Mouse (Mus musculus): Measurements from ENCODE around the gene Tigit. TPM values are rescaled to one million over a fixed set of nuclear protein-coding genes. Genes with fewer than 3 reads are reported as not detected.

The Tigit gene
- polyA plus RNA-seq, 1 experiment = 0.18 TPM

- 85% methylated on average over 5 of the region's 5 CpGs for whole genome bisulfite sequencing
- Histone ChIP-seq H3K4me3 (replicated peaks; ENCODE audit: extremely low read depth, low read depth, low read length) (no peak overlapping the region), H3K4me1 (ENCODE audit: control insufficient read depth, insufficient read depth, low read length) (peaks cover 6% of the 10 kb centered on the region; the same call in 1 of the 2 replicates)
- no peak for DNase-seq
- TF ChIP-seq CTCF (IDR thresholded peaks at IDR 0.05; ENCODE audit: insufficient read depth, low read length) = no peak
- TF ChIP-seq POLR2A (IDR thresholded peaks at IDR 0.05; ENCODE audit: borderline replicate concordance, extremely low read depth, low read depth, low read length) = no peak
Measured at GRCm38 (mm10) chr16:43625956-43626355, 38.0 kb downstream of the Tigit start.

- 73% methylated on average over 2 of the region's 2 CpGs for WGBS
- DNase-seq = no peak
- H3K4me1 ChIP-seq (ENCODE audit: control insufficient read depth, insufficient read depth, low read length) = peaks cover 6% of the 10 kb centered on the region; the same call in 1 of the 2 replicates
- no peak overlapping the region for H3K4me3 ChIP-seq (replicated peaks; ENCODE audit: extremely low read depth, low read depth, low read length)
- TF ChIP-seq CTCF (IDR thresholded peaks at IDR 0.05; ENCODE audit: insufficient read depth, low read length) = no peak
- no peak for TF ChIP-seq POLR2A (IDR thresholded peaks at IDR 0.05; ENCODE audit: borderline replicate concordance, extremely low read depth, low read depth, low read length)
Measured at GRCm38 (mm10) chr16:43625289-43625688, 38.7 kb downstream of the Tigit start.

- no peak for DNase-seq
- TF ChIP-seq POLR2A (IDR thresholded peaks at IDR 0.05; ENCODE audit: borderline replicate concordance, extremely low read depth, low read depth, low read length) (no peak), CTCF (IDR thresholded peaks at IDR 0.05; ENCODE audit: insufficient read depth, low read length) (no peak)
- no peak overlapping the region for H3K4me3 ChIP-seq (replicated peaks; ENCODE audit: extremely low read depth, low read depth, low read length)
- 39% methylated on average over 4 of the region's 4 CpGs for WGBS
- H3K4me1 ChIP-seq (ENCODE audit: control insufficient read depth, insufficient read depth, low read length) = peaks cover 6% of the 10 kb centered on the region; the same call in 1 of the 2 replicates
Measured at GRCm38 (mm10) chr16:43624876-43625275, 39.1 kb downstream of the Tigit start.

GRCm38 (mm10) chr16:43623315-43624000 lies 40.5 kb downstream of the Tigit start:
- TF ChIP-seq CTCF (IDR thresholded peaks at IDR 0.05; ENCODE audit: insufficient read depth, low read length) (no peak), POLR2A (IDR thresholded peaks at IDR 0.05; ENCODE audit: borderline replicate concordance, extremely low read depth, low read depth, low read length) (no peak)
- no peak overlapping the region for H3K4me3 ChIP-seq (replicated peaks; ENCODE audit: extremely low read depth, low read depth, low read length)
- DNase-seq = no peak
- 86% methylated on average over 5 of the region's 5 CpGs for WGBS
- peaks cover 6% of the 10 kb centered on the region; the same call in 1 of the 2 replicates for H3K4me1 ChIP-seq (ENCODE audit: control insufficient read depth, insufficient read depth, low read length)

GRCm38 (mm10) chr16:43620359-43620758 lies 43.6 kb downstream of the Tigit start:
- TF ChIP-seq POLR2A (IDR thresholded peaks at IDR 0.05; ENCODE audit: borderline replicate concordance, extremely low read depth, low read depth, low read length) (no peak), CTCF (IDR thresholded peaks at IDR 0.05; ENCODE audit: insufficient read depth, low read length) (no peak)
- WGBS = 28% methylated on average over 2 of the region's 2 CpGs
- Histone ChIP-seq H3K4me3 (replicated peaks; ENCODE audit: extremely low read depth, low read depth, low read length) (no peak overlapping the region), H3K4me1 (ENCODE audit: control insufficient read depth, insufficient read depth, low read length) (peaks cover 6% of the 10 kb centered on the region; the same call in 1 of the 2 replicates)
- DNase-seq = no peak

- no peak overlapping the region for H3K4me3 ChIP-seq (replicated peaks; ENCODE audit: extremely low read depth, low read depth, low read length)
- DNase-seq = no peak
- peaks cover 4% of the 10 kb centered on the region; the same call in 1 of the 2 replicates for H3K4me1 ChIP-seq (ENCODE audit: control insufficient read depth, insufficient read depth, low read length)
- 57% methylated on average over 6 of the region's 6 CpGs for WGBS
- TF ChIP-seq CTCF (IDR thresholded peaks at IDR 0.05; ENCODE audit: insufficient read depth, low read length) (no peak), POLR2A (IDR thresholded peaks at IDR 0.05; ENCODE audit: borderline replicate concordance, extremely low read depth, low read depth, low read length) (no peak)
Measured at GRCm38 (mm10) chr16:43619277-43619676, 44.7 kb downstream of the Tigit start.

- no peak for DNase-seq
- H3K4me3 ChIP-seq (replicated peaks; ENCODE audit: extremely low read depth, low read depth, low read length) = no peak overlapping the region
- 0 out of 2 replicates have a peak, but pooled peaks cover 4% of the 10 kb centered on the region for H3K4me1 ChIP-seq (ENCODE audit: control insufficient read depth, insufficient read depth, low read length)
- 92% methylated on average over 23 of the region's 23 CpGs for WGBS
- TF ChIP-seq CTCF (IDR thresholded peaks at IDR 0.05; ENCODE audit: insufficient read depth, low read length) (no peak), POLR2A (IDR thresholded peaks at IDR 0.05; ENCODE audit: borderline replicate concordance, extremely low read depth, low read depth, low read length) (no peak)
Measured at GRCm38 (mm10) chr16:43618286-43618685, 45.7 kb downstream of the Tigit start.

- TF ChIP-seq CTCF (IDR thresholded peaks at IDR 0.05; ENCODE audit: insufficient read depth, low read length) (no peak), POLR2A (IDR thresholded peaks at IDR 0.05; ENCODE audit: borderline replicate concordance, extremely low read depth, low read depth, low read length) (no peak)
- 89% methylated on average over 6 of the region's 6 CpGs for whole genome bisulfite sequencing
- Histone ChIP-seq H3K4me3 (replicated peaks; ENCODE audit: extremely low read depth, low read depth, low read length) (no peak overlapping the region), H3K4me1 (ENCODE audit: control insufficient read depth, insufficient read depth, low read length) (0 out of 2 replicates have a peak, but pooled peaks cover 4% of the 10 kb centered on the region)
- DNase-seq = no peak
Measured at GRCm38 (mm10) chr16:43617346-43617745, 46.6 kb downstream of the Tigit start.

GRCm38 (mm10) chr16:43616348-43616747 lies 47.6 kb downstream of the Tigit start:
- Histone ChIP-seq H3K4me1 (ENCODE audit: control insufficient read depth, insufficient read depth, low read length) (0 out of 2 replicates have a peak, but pooled peaks cover 2% of the 10 kb centered on the region), H3K4me3 (replicated peaks; ENCODE audit: extremely low read depth, low read depth, low read length) (no peak overlapping the region)
- WGBS = 63% methylated on average over 4 of the region's 4 CpGs
- DNase-seq = no peak
- TF ChIP-seq CTCF (IDR thresholded peaks at IDR 0.05; ENCODE audit: insufficient read depth, low read length) (no peak), POLR2A (IDR thresholded peaks at IDR 0.05; ENCODE audit: borderline replicate concordance, extremely low read depth, low read depth, low read length) (no peak)

- no peak for DNase-seq
- TF ChIP-seq POLR2A (IDR thresholded peaks at IDR 0.05; ENCODE audit: borderline replicate concordance, extremely low read depth, low read depth, low read length) (no peak), CTCF (IDR thresholded peaks at IDR 0.05; ENCODE audit: insufficient read depth, low read length) (no peak)
- no peak overlapping the region for H3K4me3 ChIP-seq (replicated peaks; ENCODE audit: extremely low read depth, low read depth, low read length)
- 0 out of 2 replicates have a peak, but pooled peaks cover 2% of the 10 kb centered on the region for H3K4me1 ChIP-seq (ENCODE audit: control insufficient read depth, insufficient read depth, low read length)
- 85% methylated on average over 10 of the region's 10 CpGs for WGBS
Measured at GRCm38 (mm10) chr16:43610375-43610774, 53.6 kb downstream of the Tigit start.

Data from lung, adult 2 months (tissue).